In genomic region chr1:89191127-89191740, GRCm38 (mm10) we compare ENCODE assay signal across 8 mouse cellular contexts.
DNase-seq lines count a peak whose midpoint lies in the region; ATAC-seq and TF ChIP-seq lines count a peak whose summit lies in the region.

No protein-coding gene starts in this region.

- ATAC-seq in midbrain, embryonic 11.5 days (ENCODE audit: low FRiP score): no peak
- no peak for ATAC-seq in midbrain, embryonic 13.5 days
- ATAC-seq in hindbrain, postnatal 0 days: peak; percentile 27; the same call in 1 of the 2 replicates
- ATAC-seq in limb, embryonic 11.5 days (ENCODE audit: insufficient number of reproducible peaks, low FRiP score, low TSS enrichment, low read depth): no peak; the same call in 1 of the 2 replicates
- no peak for ATAC-seq in neural tube, embryonic 11.5 days (ENCODE audit: insufficient read depth, low FRiP score, low TSS enrichment)

- no peak overlapping the region for H3K4me2 ChIP-seq in midbrain, embryonic 11.5 days
- no peak overlapping the region for H3K4me2 ChIP-seq in midbrain, embryonic 13.5 days (replicated peaks)
- no peak overlapping the region for H3K4me2 ChIP-seq in hindbrain, postnatal 0 days (ENCODE audit: low read depth, low read length)
- H3K4me2 ChIP-seq in limb, embryonic 11.5 days (ENCODE audit: low read depth, severe bottlenecking): no peak overlapping the region
- no peak overlapping the region for H3K4me2 ChIP-seq in neural tube, embryonic 11.5 days (ENCODE audit: low read depth)

- no peak overlapping the region for H3K4me3 ChIP-seq in midbrain, embryonic 11.5 days (ENCODE audit: low read depth, low read length)
- H3K4me3 ChIP-seq in midbrain, embryonic 13.5 days (replicated peaks): no peak overlapping the region
- H3K4me3 ChIP-seq in hindbrain, postnatal 0 days (ENCODE audit: low read length): no peak overlapping the region
- no peak overlapping the region for H3K4me3 ChIP-seq in limb, embryonic 11.5 days (ENCODE audit: low read depth, low read length)
- no peak overlapping the region for H3K4me3 ChIP-seq in neural tube, embryonic 11.5 days (ENCODE audit: low read depth, low read length)

- whole genome bisulfite sequencing in midbrain, embryonic 11.5 days: 13% methylated on average over 11 of the region's 11 CpGs
- WGBS in midbrain, embryonic 13.5 days: 17% methylated on average over 11 of the region's 11 CpGs
- WGBS in hindbrain, postnatal 0 days: 24% methylated on average over 11 of the region's 11 CpGs
- 12% methylated on average over 11 of the region's 11 CpGs for WGBS in limb, embryonic 11.5 days
- WGBS in neural tube, embryonic 11.5 days: 20% methylated on average over 11 of the region's 11 CpGs

- H3K27me3 ChIP-seq in midbrain, embryonic 11.5 days (ENCODE audit: control insufficient read depth, insufficient read depth, low read length): no peaks in the 10 kb centered on the region
- H3K27me3 ChIP-seq in midbrain, embryonic 13.5 days: no peaks in the 10 kb centered on the region
- no peaks in the 10 kb centered on the region for H3K27me3 ChIP-seq in hindbrain, postnatal 0 days (ENCODE audit: insufficient read depth, low read length)
- H3K27me3 ChIP-seq in limb, embryonic 11.5 days (ENCODE audit: control insufficient read depth, insufficient read depth, low read length): no peaks in the 10 kb centered on the region
- no peaks in the 10 kb centered on the region for H3K27me3 ChIP-seq in neural tube, embryonic 11.5 days (ENCODE audit: control insufficient read depth, insufficient read depth, low read length)

- no peak overlapping the region for H3K27ac ChIP-seq in midbrain, embryonic 11.5 days (ENCODE audit: low read depth, low read length)
- no peak overlapping the region for H3K27ac ChIP-seq in midbrain, embryonic 13.5 days
- H3K27ac ChIP-seq in hindbrain, postnatal 0 days: peak overlapping the region; percentile 48; the same call in 1 of the 2 replicates
- H3K27ac ChIP-seq in limb, embryonic 11.5 days (replicated peaks; ENCODE audit: low read depth, low read length): no peak overlapping the region
- no peak overlapping the region for H3K27ac ChIP-seq in neural tube, embryonic 11.5 days (ENCODE audit: low read depth, low read length)

- no peak overlapping the region for H3K9ac ChIP-seq in midbrain, embryonic 11.5 days (ENCODE audit: low read length)
- H3K9ac ChIP-seq in midbrain, embryonic 13.5 days (replicated peaks): no peak overlapping the region
- H3K9ac ChIP-seq in hindbrain, postnatal 0 days (replicated peaks; ENCODE audit: low read length): no peak overlapping the region
- no peak overlapping the region for H3K9ac ChIP-seq in limb, embryonic 11.5 days (ENCODE audit: low read length)
- no peak overlapping the region for H3K9ac ChIP-seq in neural tube, embryonic 11.5 days (ENCODE audit: low read length)

- no peaks in the 10 kb centered on the region for H3K9me3 ChIP-seq in midbrain, embryonic 11.5 days (ENCODE audit: control insufficient read depth, low read length)
- no peaks in the 10 kb centered on the region for H3K9me3 ChIP-seq in midbrain, embryonic 13.5 days
- H3K9me3 ChIP-seq in hindbrain, postnatal 0 days (ENCODE audit: low read length): no peaks in the 10 kb centered on the region
- no peaks in the 10 kb centered on the region for H3K9me3 ChIP-seq in limb, embryonic 11.5 days (ENCODE audit: control insufficient read depth, low read length)
- H3K9me3 ChIP-seq in neural tube, embryonic 11.5 days (ENCODE audit: control insufficient read depth, low read length): no peaks in the 10 kb centered on the region

- H3K4me1 ChIP-seq in midbrain, embryonic 11.5 days (ENCODE audit: control insufficient read depth, insufficient read depth, low read length): no peaks in the 10 kb centered on the region
- peaks cover 10% of the 10 kb centered on the region; the same call in 1 of the 2 replicates for H3K4me1 ChIP-seq in midbrain, embryonic 13.5 days (replicated peaks)
- H3K4me1 ChIP-seq in hindbrain, postnatal 0 days (ENCODE audit: insufficient read depth, low read length): peaks cover 4% of the 10 kb centered on the region; the same call in 1 of the 2 replicates
- H3K4me1 ChIP-seq in limb, embryonic 11.5 days (ENCODE audit: control insufficient read depth, insufficient read depth, low read length): no peaks in the 10 kb centered on the region
- no peaks in the 10 kb centered on the region for H3K4me1 ChIP-seq in neural tube, embryonic 11.5 days (ENCODE audit: control insufficient read depth, insufficient read depth, low read length)

- peak; percentile 82 for TF ChIP-seq CTCF in hindbrain, postnatal 0 days (IDR thresholded peaks at IDR 0.05; ENCODE audit: low read depth)

- no peaks in the 10 kb centered on the region for H3K36me3 ChIP-seq in midbrain, embryonic 11.5 days (ENCODE audit: control insufficient read depth, insufficient read depth, low read length)
- H3K36me3 ChIP-seq in midbrain, embryonic 13.5 days: no peaks in the 10 kb centered on the region
- no peaks in the 10 kb centered on the region for H3K36me3 ChIP-seq in hindbrain, postnatal 0 days (ENCODE audit: insufficient read depth, low read length)
- H3K36me3 ChIP-seq in limb, embryonic 11.5 days (ENCODE audit: control insufficient read depth, insufficient read depth, low read length): no peaks in the 10 kb centered on the region
- no peaks in the 10 kb centered on the region for H3K36me3 ChIP-seq in neural tube, embryonic 11.5 days (ENCODE audit: control insufficient read depth, insufficient read depth, low read length)

- peak; percentile 97 for DNase-seq in midbrain, embryonic 11.5 days (ENCODE audit: low spot score, missing footprints)
- peak; percentile 56 for DNase-seq in cerebellum, adult 8-10 months
- peak; percentile 68 to 73 for DNase-seq in gastrocnemius, adult 8-10 months (ENCODE audit: low spot score in 2 of 2)
- DNase-seq in hindbrain, postnatal 0 days (ENCODE audit: low spot score): peak; percentile 78
- DNase-seq in limb, embryonic 11.5 days (ENCODE audit: low spot score): peak; percentile 87
- DNase-seq in neural tube, embryonic 11.5 days (ENCODE audit: low spot score): peak; percentile 73
- DNase-seq in urinary bladder, adult 2 months (ENCODE audit: low spot score): peak; percentile 69
